Mouse (Mus musculus) B cell, adult 2 months (primary cell): ENCODE measurements around the gene Opa3.

Experiments used
- DNase-seq, 2 experiments: peaks; one replicate each; pipeline ENCODE4 v3.0.0; 2022

Gene Opa3

GRCm38 (mm10) chr7:19217492-19217891 lies 10.6 kb upstream of the Opa3 start:
- no peak for DNase-seq

GRCm38 (mm10) chr7:19217944-19218343 lies 10.2 kb upstream of the Opa3 start:
- no peak for DNase-seq

- no peak for DNase-seq
These were observed 8.1 kb upstream of the Opa3 start for GRCm38 (mm10) chr7:19220061-19220460.

- no peak for DNase-seq
These were observed 5.9 kb upstream of the Opa3 start for GRCm38 (mm10) chr7:19222189-19222588.

GRCm38 (mm10) chr7:19222875-19223274 lies 5.3 kb upstream of the Opa3 start:
- DNase-seq, result no peak

- DNase-seq, result no peak
These were observed 3.2 kb upstream of the Opa3 start for GRCm38 (mm10) chr7:19224933-19225332.

GRCm38 (mm10) chr7:19226817-19227797 lies 1.0 kb upstream of the Opa3 start:
- peak; percentile 49 to 50 for DNase-seq

- DNase-seq, result no peak
These were observed 637 bp downstream of the Opa3 start for GRCm38 (mm10) chr7:19228793-19229148.

- no peak for DNase-seq
These were observed 1.3 kb downstream of the Opa3 start for GRCm38 (mm10) chr7:19229404-19229803.

GRCm38 (mm10) chr7:19230041-19230580 lies 2.0 kb downstream of the Opa3 start:
- DNase-seq, result no peak

GRCm38 (mm10) chr7:19230899-19231298 lies 2.8 kb downstream of the Opa3 start:
- DNase-seq, result no peak

- DNase-seq, result no peak
These were observed 3.7 kb downstream of the Opa3 start for GRCm38 (mm10) chr7:19231849-19232248.

GRCm38 (mm10) chr7:19234652-19235051 lies 6.5 kb downstream of the Opa3 start:
- DNase-seq, result no peak

- no peak for DNase-seq
These were observed 7.0 kb downstream of the Opa3 start for GRCm38 (mm10) chr7:19235092-19235671.

- DNase-seq, result no peak
These were observed 8.3 kb downstream of the Opa3 start for GRCm38 (mm10) chr7:19236411-19236810.

GRCm38 (mm10) chr7:19238344-19238743 lies 10.2 kb downstream of the Opa3 start:
- no peak for DNase-seq

GRCm38 (mm10) chr7:19239423-19239822 lies 11.3 kb downstream of the Opa3 start:
- peak; percentile 93 to 94 for DNase-seq

GRCm38 (mm10) chr7:19239986-19240385 lies 11.9 kb downstream of the Opa3 start:
- DNase-seq, result no peak

- no peak for DNase-seq
These were observed 12.8 kb downstream of the Opa3 start for GRCm38 (mm10) chr7:19240905-19241463.

- no peak for DNase-seq
These were observed 13.9 kb downstream of the Opa3 start for GRCm38 (mm10) chr7:19242005-19242404.

- no peak for DNase-seq
These were observed 15.7 kb downstream of the Opa3 start for GRCm38 (mm10) chr7:19243858-19244257.

GRCm38 (mm10) chr7:19245083-19245482 lies 16.9 kb downstream of the Opa3 start:
- no peak for DNase-seq

- no peak for DNase-seq
These were observed 18.7 kb downstream of the Opa3 start for GRCm38 (mm10) chr7:19246855-19247254.

- peak in 1 of 2 experiments; percentile 16 for DNase-seq
These were observed 19.4 kb downstream of the Opa3 start for GRCm38 (mm10) chr7:19247511-19247910.
